22 mouse cellular contexts compared by ENCODE assay signal in the genomic region with DNA sequence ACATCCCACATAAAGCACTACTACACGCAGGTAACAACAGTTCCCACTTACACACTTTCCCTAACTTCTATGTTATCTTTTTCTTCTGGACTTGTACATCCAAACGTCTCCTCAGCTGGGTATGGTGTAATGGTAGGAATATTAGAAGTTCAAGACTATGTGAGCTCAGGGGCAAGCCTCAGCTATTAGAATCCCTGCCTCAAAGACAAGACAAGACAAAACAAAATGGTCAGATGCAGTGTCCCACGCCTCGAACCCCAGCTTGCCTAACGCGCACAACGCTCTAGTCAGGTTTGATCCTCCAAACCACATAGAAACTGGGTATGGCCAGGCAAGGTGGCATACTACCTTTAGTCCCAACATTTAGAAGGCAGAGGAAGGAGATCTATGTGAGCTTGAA. TPM values are rescaled to one million over a fixed set of nuclear protein-coding genes. Genes with fewer than 3 reads are reported as not detected.
DNase-seq lines count a peak whose midpoint lies in the region; ATAC-seq lines count a peak whose summit lies in the region.
"Had no signal": no experiment of that assay in that cellular context is flagged by ENCODE, and none has a peak within 500 bp of the region (broad histone marks: within the 10 kb centered on the region; RNA-seq: fewer than 3 reads in every experiment).

No protein-coding gene starts in this region.

- WGBS in heart, embryonic 10.5 days: 94% methylated on average over 7 of the region's 7 CpGs
- 95% methylated on average over 7 of the region's 7 CpGs for WGBS in midbrain, embryonic 11.5 days
- WGBS in midbrain, embryonic 10.5 days: 97% methylated on average over 7 of the region's 7 CpGs

- peak; percentile 84 for DNase-seq in heart, adult 11 months
- DNase-seq in heart, postnatal 4 days: no peak
- DNase-seq in heart, embryonic 10.5 days (ENCODE audit: low spot score): peak; percentile 54
- DNase-seq in heart, adult 18-20 months: no peak
- peak; percentile 39 for DNase-seq in midbrain, embryonic 11.5 days (ENCODE audit: low spot score, missing footprints)
- no peak for DNase-seq in midbrain, embryonic 10.5 days (ENCODE audit: low spot score)
- DNase-seq in frontal cortex, adult 2 months (ENCODE audit: extremely low spot score in 1 of 2, low spot score in 1 of 2): no peak
- DNase-seq: adrenal gland, adult 2 months; adrenal gland, adult 8-10 months; adrenal gland, postnatal 10 days; adrenal gland, postnatal 14 days; adrenal gland, postnatal 25 days; adrenal gland, postnatal 36 days; B cell, adult 2 months; cerebellum, adult 11 months; cerebellum, adult 11-12 months had no signal

- H3K27ac ChIP-seq in heart, embryonic 10.5 days: no peak overlapping the region
- H3K27ac ChIP-seq in midbrain, embryonic 11.5 days (ENCODE audit: low read depth, low read length): no peak overlapping the region
- H3K27ac ChIP-seq in midbrain, embryonic 10.5 days (replicated peaks): no peak overlapping the region

- ATAC-seq in midbrain, embryonic 11.5 days (ENCODE audit: low FRiP score): no peak
- ATAC-seq in erythroblast, adult 5-6 weeks (replicated peaks; ENCODE audit: low FRiP score, poor library complexity, severe bottlenecking): 0 out of 2 replicates have a peak, but pooled peaks have one; percentile 31
- ATAC-seq: activated CD4-positive, CD25-positive, alpha-beta regulatory T cell, adult 4 months; CD4-positive, CD25-positive, alpha-beta regulatory T cell, adult 4 months; Patski had no signal

- H3K27me3 ChIP-seq in heart, embryonic 10.5 days (ENCODE audit: insufficient read depth, poor library complexity, severe bottlenecking): no peaks in the 10 kb centered on the region
- H3K27me3 ChIP-seq in midbrain, embryonic 11.5 days (ENCODE audit: control insufficient read depth, insufficient read depth, low read length): no peaks in the 10 kb centered on the region
- H3K27me3 ChIP-seq in midbrain, embryonic 10.5 days (ENCODE audit: low read depth, poor library complexity, severe bottlenecking): no peaks in the 10 kb centered on the region
- H3K27me3 ChIP-seq: CH12.LX, Patski had no signal

- H3K4me1 ChIP-seq in heart, embryonic 10.5 days: no peaks in the 10 kb centered on the region
- no peaks in the 10 kb centered on the region for H3K4me1 ChIP-seq in midbrain, embryonic 11.5 days (ENCODE audit: control insufficient read depth, insufficient read depth, low read length)
- no peaks in the 10 kb centered on the region for H3K4me1 ChIP-seq in midbrain, embryonic 10.5 days

- H3K9ac ChIP-seq in midbrain, embryonic 11.5 days (ENCODE audit: low read length): no peak overlapping the region

- H3K4me2 ChIP-seq in midbrain, embryonic 11.5 days: no peak overlapping the region

- H3K36me3 ChIP-seq in heart, embryonic 10.5 days: peaks cover 60% of the 10 kb centered on the region
- peaks cover 25% of the 10 kb centered on the region for H3K36me3 ChIP-seq in midbrain, embryonic 11.5 days (ENCODE audit: control insufficient read depth, insufficient read depth, low read length)
- peaks cover 78% of the 10 kb centered on the region for H3K36me3 ChIP-seq in midbrain, embryonic 10.5 days

- no peak overlapping the region for H3K4me3 ChIP-seq in heart, embryonic 10.5 days
- no peak overlapping the region for H3K4me3 ChIP-seq in midbrain, embryonic 11.5 days (ENCODE audit: low read depth, low read length)
- H3K4me3 ChIP-seq in midbrain, embryonic 10.5 days: no peak overlapping the region

- no peaks in the 10 kb centered on the region for H3K9me3 ChIP-seq in heart, embryonic 10.5 days
- no peaks in the 10 kb centered on the region for H3K9me3 ChIP-seq in midbrain, embryonic 11.5 days (ENCODE audit: control insufficient read depth, low read length)
- peaks cover 7% of the 10 kb centered on the region; the same call in 1 of the 2 replicates for H3K9me3 ChIP-seq in midbrain, embryonic 10.5 days (replicated peaks)
- H3K9me3 ChIP-seq: G1E had no signal

RNA-seq across cellular contexts. Expression of gene Pcnp, which starts 9.9 kb away (rescaled TPM):
- 10 to 100 TPM; 73.1 to 74.5 TPM for total RNA-seq in heart, postnatal 4 days (2021)
- polyA plus RNA-seq in heart, embryonic 10.5 days (2016; fragmentation: Nextera tagmentation; extraction: Ambion mirVana): 187 and 211 TPM in 2 replicates
- 10 to 100 TPM; 46.4 to 55.3 TPM for total RNA-seq in heart, adult 18-20 months (2021)
- polyA plus RNA-seq in midbrain, embryonic 11.5 days (2014; fragmentation: Nextera tagmentation; extraction: Ambion mirVana): 384 and 403 TPM in 2 replicates
- polyA plus RNA-seq in midbrain, embryonic 10.5 days (2016; fragmentation: Nextera tagmentation; extraction: Ambion mirVana): 346 and 352 TPM in 2 replicates
- 14.0 and 55.6 TPM in 2 replicates for total RNA-seq in erythroblast, adult 5-6 weeks (2015; ENCODE audit: low replicate concordance)
- 42.2 and 47.1 TPM in 2 replicates for total RNA-seq in erythroblast, adult 5-6 weeks (2017; ENCODE audit: low replicate concordance)
- polyA plus RNA-seq in frontal cortex, adult 2 months (2012; rRNA removed): 135 and 138 TPM in 2 replicates

RNA-seq across cellular contexts. Expression of gene Trmt10c, which starts 18.0 kb away (rescaled TPM):
- total RNA-seq in heart, postnatal 4 days (2021): 10 to 100 TPM; 12.5 to 13.5 TPM
- 24.8 and 30.2 TPM in 2 replicates for polyA plus RNA-seq in heart, embryonic 10.5 days (2016; fragmentation: Nextera tagmentation; extraction: Ambion mirVana)
- total RNA-seq in heart, adult 18-20 months (2021): 10 to 100 TPM; 13.1 to 13.2 TPM
- 31.3 and 33.3 TPM in 2 replicates for polyA plus RNA-seq in midbrain, embryonic 11.5 days (2014; fragmentation: Nextera tagmentation; extraction: Ambion mirVana)
- polyA plus RNA-seq in midbrain, embryonic 10.5 days (2016; fragmentation: Nextera tagmentation; extraction: Ambion mirVana): 30.9 and 34.8 TPM in 2 replicates
- 1.7 and 6.5 TPM in 2 replicates for total RNA-seq in erythroblast, adult 5-6 weeks (2015; ENCODE audit: low replicate concordance)
- total RNA-seq in erythroblast, adult 5-6 weeks (2017; ENCODE audit: low replicate concordance): 3.9 and 4.7 TPM in 2 replicates
- polyA plus RNA-seq in frontal cortex, adult 2 months (2012; rRNA removed): 6.6 and 7.0 TPM in 2 replicates

RNA-seq across cellular contexts. Expression of gene Senp7, which starts 28.5 kb away (rescaled TPM):
- total RNA-seq in heart, postnatal 4 days (2021): 10 to 100 TPM; 17.4 to 21.1 TPM
- 22.4 and 23.3 TPM in 2 replicates for polyA plus RNA-seq in heart, embryonic 10.5 days (2016; fragmentation: Nextera tagmentation; extraction: Ambion mirVana)
- total RNA-seq in heart, adult 18-20 months (2021): 10 to 100 TPM; 14.2 to 16.0 TPM
- 37.4 and 42.8 TPM in 2 replicates for polyA plus RNA-seq in midbrain, embryonic 11.5 days (2014; fragmentation: Nextera tagmentation; extraction: Ambion mirVana)
- polyA plus RNA-seq in midbrain, embryonic 10.5 days (2016; fragmentation: Nextera tagmentation; extraction: Ambion mirVana): 32.4 and 39.6 TPM in 2 replicates
- 93.6 and 141 TPM in 2 replicates for total RNA-seq in erythroblast, adult 5-6 weeks (2015; ENCODE audit: low replicate concordance)
- total RNA-seq in erythroblast, adult 5-6 weeks (2017; ENCODE audit: low replicate concordance): 90.5 and 92.9 TPM in 2 replicates
- 25.6 and 28.5 TPM in 2 replicates for polyA plus RNA-seq in frontal cortex, adult 2 months (2012; rRNA removed)

RNA-seq across cellular contexts. Expression of gene Zbtb11, which starts 46.0 kb away (rescaled TPM):
- total RNA-seq in heart, postnatal 4 days (2021): 10 to 100 TPM in 1 of 2 experiments, 1 to 10 TPM in 1; 8.8 to 10.4 TPM
- 14.3 and 14.6 TPM in 2 replicates for polyA plus RNA-seq in heart, embryonic 10.5 days (2016; fragmentation: Nextera tagmentation; extraction: Ambion mirVana)
- 10 to 100 TPM; 12.3 to 12.5 TPM for total RNA-seq in heart, adult 18-20 months (2021)
- 15.9 TPM in 2 replicates for polyA plus RNA-seq in midbrain, embryonic 11.5 days (2014; fragmentation: Nextera tagmentation; extraction: Ambion mirVana)
- polyA plus RNA-seq in midbrain, embryonic 10.5 days (2016; fragmentation: Nextera tagmentation; extraction: Ambion mirVana): 17.6 and 19.4 TPM in 2 replicates
- total RNA-seq in erythroblast, adult 5-6 weeks (2015; ENCODE audit: low replicate concordance): 21.1 and 24.5 TPM in 2 replicates
- 33.2 and 35.2 TPM in 2 replicates for total RNA-seq in erythroblast, adult 5-6 weeks (2017; ENCODE audit: low replicate concordance)
- polyA plus RNA-seq in frontal cortex, adult 2 months (2012; rRNA removed): 25.3 and 26.8 TPM in 2 replicates

RNA-seq across cellular contexts. Expression of gene Rpl24, which starts 53.6 kb away (rescaled TPM):
- 100 to 1,000 TPM; 714 to 743 TPM for total RNA-seq in heart, postnatal 4 days (2021)
- 571 and 684 TPM in 2 replicates for polyA plus RNA-seq in heart, embryonic 10.5 days (2016; fragmentation: Nextera tagmentation; extraction: Ambion mirVana)
- 100 to 1,000 TPM; 538 to 568 TPM for total RNA-seq in heart, adult 18-20 months (2021)
- polyA plus RNA-seq in midbrain, embryonic 11.5 days (2014; fragmentation: Nextera tagmentation; extraction: Ambion mirVana): 842 and 869 TPM in 2 replicates
- polyA plus RNA-seq in midbrain, embryonic 10.5 days (2016; fragmentation: Nextera tagmentation; extraction: Ambion mirVana): 654 and 763 TPM in 2 replicates
- 383 and 432 TPM in 2 replicates for total RNA-seq in erythroblast, adult 5-6 weeks (2015; ENCODE audit: low replicate concordance)
- total RNA-seq in erythroblast, adult 5-6 weeks (2017; ENCODE audit: low replicate concordance): 184 and 212 TPM in 2 replicates
- 426 and 475 TPM in 2 replicates for polyA plus RNA-seq in frontal cortex, adult 2 months (2012; rRNA removed)

Comparison
In these comparisons a context has a peak if more than half of its experiments do, and no peak if none do; other contexts are left out.
1. DNase-seq: peak in heart, adult 11 months (single experiment), heart, embryonic 10.5 days (single experiment) and midbrain, embryonic 11.5 days (single experiment); none in heart, postnatal 4 days (single experiment), heart, adult 18-20 months (0 of 2), midbrain, embryonic 10.5 days (single experiment) and frontal cortex, adult 2 months (0 of 2).